Mouse (Mus musculus) spleen, adult 2 months (tissue): ENCODE measurements around the gene Myocd. TPM values are rescaled to one million over a fixed set of nuclear protein-coding genes. Genes with fewer than 3 reads are reported as not detected.

ENCODE experiments used
- DNase-seq, 2 experiments: peaks; one replicate each; pipeline versions ENCODE4 v3.0.0 to v3.0.0-alpha.2; 2012 to 2021; ENCODE audit warnings: low spot score in 2 of 2, low read depth in 1 of 2
- H3K27ac ChIP-seq: fragments of 200-500 bp; 2 replicates; pipeline ENCODE4 v1.5.1; 2012; ENCODE audit warnings: low read length, inconsistent platforms; ENCODE audit not compliant: insufficient read depth
- H3K27me3 ChIP-seq: fragments of 200-500 bp; 2 replicates; pipeline ENCODE4 v1.6.1; 2012; ENCODE audit warnings: mild to moderate bottlenecking, moderate library complexity, low read length, inconsistent platforms; ENCODE audit not compliant: control insufficient read depth, insufficient read depth
- H3K36me3 ChIP-seq: fragments of 200-500 bp; 2 replicates; pipeline ENCODE4 v1.6.1; 2012; ENCODE audit warnings: mild to moderate bottlenecking, low read length, inconsistent platforms; ENCODE audit not compliant: control insufficient read depth, insufficient read depth
- H3K4me1 ChIP-seq: fragments of 200-500 bp; 2 replicates; pipeline ENCODE4 v1.6.1; 2011; ENCODE audit warnings: inconsistent platforms; ENCODE audit not compliant: control insufficient read depth, insufficient read depth, insufficient read length
- H3K4me3 ChIP-seq: fragments of 200-500 bp; 2 replicates; pipeline ENCODE4 v1.5.1; 2011; ENCODE audit warnings: mild to moderate bottlenecking, inconsistent platforms; ENCODE audit not compliant: insufficient read depth, insufficient read length; ENCODE audit errors: extremely low read depth
- CTCF ChIP-seq: fragments of 200-500 bp; IDR thresholded peaks from 2 replicates; pipeline ENCODE4 v1.5.1; 2011; ENCODE audit warnings: mild to moderate bottlenecking, inconsistent platforms; ENCODE audit not compliant: insufficient read depth, insufficient read length, insufficient replicate concordance; ENCODE audit errors: extremely low read depth
- POLR2A ChIP-seq: fragments of 200-500 bp; IDR thresholded peaks from 2 replicates; pipeline ENCODE4 v1.6.1; 2011; ENCODE audit warnings: low read depth, low read length, inconsistent platforms
- WGBS: fragments of 180-500 bp; shearing (Covaris S2); methylation state at CpG from one replicate; pipeline ENCODE4 v1.1.7; 2018; 5-methylcytosine and 5-hydroxymethylcytosine counted together
- polyA plus RNA-seq: library from polyadenylated mRNA; depleted of rRNA; stranded (reverse); fragments of >200 nt; gene quantifications from 2 replicates; pipeline ENCODE4 v1.2.3, GENCODE M21; 2012

Gene Myocd
- polyA plus RNA-seq, 1 experiment, result 0.48 TPM

DNA sequence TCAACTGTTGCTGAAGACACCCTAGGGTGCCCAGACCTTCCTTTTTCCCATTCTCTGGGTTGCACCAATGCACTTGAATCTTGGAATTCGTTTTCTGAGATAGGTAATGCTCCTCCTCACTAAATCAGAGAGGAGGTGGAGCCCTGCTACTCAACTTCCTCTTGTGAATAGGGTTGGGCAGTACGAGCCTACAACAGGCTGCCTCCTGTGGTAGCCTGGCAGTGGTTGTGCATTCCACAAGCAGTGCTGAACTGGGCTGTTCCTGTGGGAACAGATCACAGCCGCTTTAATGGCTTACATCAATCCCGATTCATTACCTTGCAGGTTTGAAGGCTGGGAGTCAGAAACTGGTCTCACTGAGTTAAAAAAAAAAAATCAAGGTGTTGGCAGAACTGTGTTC is 1.2 kb upstream of the Myocd start:
- no peaks in the 10 kb centered on the region for H3K4me1 ChIP-seq
- WGBS, result 24% methylated on average over 4 of the region's 4 CpGs
- H3K27ac ChIP-seq, result no peak overlapping the region
- DNase-seq, result no peak
- H3K27me3 ChIP-seq, result no peaks in the 10 kb centered on the region
- H3K4me3 ChIP-seq, result no peak overlapping the region
- no peaks in the 10 kb centered on the region for H3K36me3 ChIP-seq
- TF ChIP-seq POLR2A (no peak), CTCF (no peak)

DNA sequence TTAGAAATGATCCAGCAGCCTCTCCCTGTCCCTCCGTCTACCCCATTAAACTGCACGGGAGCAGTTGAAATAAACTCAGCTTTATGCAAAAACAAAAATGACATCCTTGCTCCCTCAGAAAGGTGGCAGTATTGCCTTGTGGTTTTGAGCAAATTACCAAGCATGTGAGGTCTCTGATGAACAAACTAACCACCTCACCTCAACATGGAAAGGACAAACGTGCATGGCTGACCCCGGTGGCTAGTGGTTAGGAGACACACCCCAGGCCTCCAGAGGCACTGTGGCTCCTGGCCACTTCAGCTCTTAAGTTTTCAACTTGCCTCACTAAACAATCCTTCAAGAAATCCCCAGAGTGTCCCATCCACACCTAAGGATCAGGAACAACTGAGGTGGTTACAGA is 1.5 kb downstream of the Myocd start:
- H3K36me3 ChIP-seq, result no peaks in the 10 kb centered on the region
- DNase-seq, result no peak
- H3K27me3 ChIP-seq, result no peaks in the 10 kb centered on the region
- no peaks in the 10 kb centered on the region for H3K4me1 ChIP-seq
- no peak overlapping the region for H3K27ac ChIP-seq
- no peak overlapping the region for H3K4me3 ChIP-seq
- TF ChIP-seq POLR2A (no peak), CTCF (no peak)
- WGBS, result 55% methylated on average over 4 of the region's 4 CpGs

DNA sequence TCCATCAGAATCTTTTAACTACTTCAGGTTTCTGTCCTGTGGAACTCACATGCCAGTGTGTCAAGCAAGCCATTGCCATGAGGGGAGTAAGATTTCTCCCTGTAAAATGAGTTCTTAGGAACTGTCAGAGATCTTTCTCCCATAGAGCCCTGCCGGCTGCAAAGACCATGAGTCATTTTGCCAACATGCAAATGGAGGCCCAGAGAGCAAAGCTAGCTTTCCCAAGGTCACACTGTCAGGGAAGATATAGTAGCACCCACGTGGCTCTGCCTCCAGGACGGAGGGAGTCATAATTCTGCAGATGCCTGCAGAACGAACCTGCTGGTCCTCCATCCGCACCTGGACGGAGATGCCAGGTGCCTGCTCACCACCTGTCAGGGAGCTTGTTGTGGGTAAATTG is 6.3 kb downstream of the Myocd start:
- Histone ChIP-seq H3K4me3 (no peak overlapping the region), H3K27me3 (no peaks in the 10 kb centered on the region), H3K36me3 (no peaks in the 10 kb centered on the region), H3K4me1 (no peaks in the 10 kb centered on the region), H3K27ac (no peak overlapping the region)
- no peak for TF ChIP-seq POLR2A
- no peak for TF ChIP-seq CTCF
- no peak for DNase-seq
- 72% methylated on average over 6 of the region's 6 CpGs for WGBS

GRCm38 (mm10) chr11:65258997-65259396 is 10.8 kb downstream of the Myocd start:
- whole genome bisulfite sequencing, result 87% methylated on average over 4 of the region's 4 CpGs
- Histone ChIP-seq H3K27ac (no peak overlapping the region), H3K27me3 (no peaks in the 10 kb centered on the region), H3K36me3 (no peaks in the 10 kb centered on the region), H3K4me1 (no peaks in the 10 kb centered on the region), H3K4me3 (no peak overlapping the region)
- no peak for TF ChIP-seq CTCF
- DNase-seq, result no peak

GRCm38 (mm10) chr11:65256143-65256542 is 13.6 kb downstream of the Myocd start:
- Histone ChIP-seq H3K4me1 (no peaks in the 10 kb centered on the region), H3K27me3 (no peaks in the 10 kb centered on the region), H3K27ac (no peak overlapping the region), H3K4me3 (no peak overlapping the region), H3K36me3 (no peaks in the 10 kb centered on the region)
- TF ChIP-seq POLR2A (no peak), CTCF (no peak)
- WGBS, result 85% methylated on average over 11 of the region's 11 CpGs
- no peak for DNase-seq

- Histone ChIP-seq H3K36me3 (no peaks in the 10 kb centered on the region), H3K27me3 (no peaks in the 10 kb centered on the region), H3K27ac (no peak overlapping the region), H3K4me1 (no peaks in the 10 kb centered on the region), H3K4me3 (no peak overlapping the region)
- TF ChIP-seq POLR2A, result no peak
- DNase-seq, result no peak
- 84% methylated on average over 6 of the region's 6 CpGs for WGBS
These were observed 14.2 kb downstream of the Myocd start for GRCm38 (mm10) chr11:65255564-65255963.

- Histone ChIP-seq H3K27ac (no peak overlapping the region), H3K27me3 (no peaks in the 10 kb centered on the region), H3K4me3 (no peak overlapping the region), H3K4me1 (no peaks in the 10 kb centered on the region), H3K36me3 (no peaks in the 10 kb centered on the region)
- 89% methylated on average over 4 of the region's 4 CpGs for WGBS
- DNase-seq, result no peak
- no peak for TF ChIP-seq CTCF
- no peak for TF ChIP-seq POLR2A
These were observed 19.4 kb downstream of the Myocd start for GRCm38 (mm10) chr11:65250366-65250765.
